Mouse (Mus musculus): ENCODE results near the gene Dscam.

Dscam gene

GRCm38 (mm10) chr16:97017171-97017738 lies 153.3 kb downstream of the Dscam start:
- no peak for DNase-seq (ENCODE audit: low spot score in 2 of 2)

DNA sequence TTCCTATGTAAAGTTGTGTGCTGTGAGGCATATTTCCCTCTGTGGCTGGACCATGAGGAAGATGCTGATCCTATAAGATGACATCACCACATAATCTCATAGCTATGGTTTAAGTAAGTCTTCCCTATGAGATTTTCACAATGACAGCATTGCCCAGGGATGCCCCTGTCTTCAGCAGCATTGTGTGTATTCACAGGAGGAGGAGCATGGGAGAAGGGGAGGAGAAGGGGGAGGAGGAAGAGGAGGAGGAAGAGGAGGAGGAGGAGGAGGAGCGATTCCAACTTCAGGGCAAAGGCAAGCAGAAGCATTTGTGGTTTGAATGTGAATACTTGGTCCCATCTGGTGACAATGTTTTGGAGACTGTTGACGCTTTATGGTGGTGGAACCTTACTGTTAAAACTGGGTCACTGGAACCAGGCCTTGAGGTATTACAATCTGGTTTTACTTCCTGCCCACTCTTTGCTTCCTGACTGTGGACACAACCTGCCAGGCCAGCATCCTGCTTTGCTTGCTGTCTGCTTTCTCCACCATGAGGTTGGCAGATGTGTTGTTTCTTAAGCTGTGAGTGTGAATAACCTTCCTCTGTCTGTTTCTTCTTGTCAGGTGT lies 154.2 kb downstream of the Dscam start:
- no peak for DNase-seq (ENCODE audit: low spot score in 2 of 2)

- DNase-seq (ENCODE audit: low spot score in 2 of 2): no peak
Observed at GRCm38 (mm10) chr16:97014343-97014742, 156.2 kb downstream of the Dscam start.

GRCm38 (mm10) chr16:97009116-97010055 lies 161.2 kb downstream of the Dscam start:
- DNase-seq (ENCODE audit: low spot score in 2 of 2): no peak

DNA sequence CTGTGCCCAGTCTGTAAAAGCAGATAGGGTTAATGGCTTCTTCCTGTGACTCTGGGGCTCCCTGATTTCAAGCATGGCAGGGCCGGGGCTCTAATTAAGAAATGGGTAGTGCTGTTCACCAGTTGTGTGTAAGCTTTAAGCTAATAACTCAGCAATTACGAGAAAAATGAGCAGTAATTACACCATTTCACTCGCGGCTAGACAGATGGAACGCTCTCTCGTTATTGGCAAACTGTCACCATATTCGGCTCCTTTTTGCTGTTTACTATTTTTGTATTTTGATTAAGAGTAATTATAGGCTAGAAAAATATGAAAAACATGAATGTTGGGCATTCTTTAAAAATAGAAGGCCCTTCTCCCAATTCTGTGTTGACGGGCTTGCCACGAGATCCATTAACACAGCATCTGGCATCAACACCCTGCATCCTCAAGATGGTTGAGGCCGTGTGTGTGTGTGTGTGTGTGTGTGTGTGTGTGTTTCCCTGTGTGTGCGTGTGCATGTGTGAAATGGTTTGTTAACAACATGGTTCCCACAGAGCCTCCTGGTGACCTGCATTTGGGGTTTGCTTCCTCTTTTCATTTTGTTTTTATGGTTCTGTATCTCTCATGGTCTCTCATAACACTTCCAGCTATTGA lies 162.5 kb downstream of the Dscam start:
- no peak for DNase-seq (ENCODE audit: low spot score in 2 of 2)

GRCm38 (mm10) chr16:97006854-97007182 lies 163.7 kb downstream of the Dscam start:
- no peak for DNase-seq (ENCODE audit: low spot score in 2 of 2)

DNA sequence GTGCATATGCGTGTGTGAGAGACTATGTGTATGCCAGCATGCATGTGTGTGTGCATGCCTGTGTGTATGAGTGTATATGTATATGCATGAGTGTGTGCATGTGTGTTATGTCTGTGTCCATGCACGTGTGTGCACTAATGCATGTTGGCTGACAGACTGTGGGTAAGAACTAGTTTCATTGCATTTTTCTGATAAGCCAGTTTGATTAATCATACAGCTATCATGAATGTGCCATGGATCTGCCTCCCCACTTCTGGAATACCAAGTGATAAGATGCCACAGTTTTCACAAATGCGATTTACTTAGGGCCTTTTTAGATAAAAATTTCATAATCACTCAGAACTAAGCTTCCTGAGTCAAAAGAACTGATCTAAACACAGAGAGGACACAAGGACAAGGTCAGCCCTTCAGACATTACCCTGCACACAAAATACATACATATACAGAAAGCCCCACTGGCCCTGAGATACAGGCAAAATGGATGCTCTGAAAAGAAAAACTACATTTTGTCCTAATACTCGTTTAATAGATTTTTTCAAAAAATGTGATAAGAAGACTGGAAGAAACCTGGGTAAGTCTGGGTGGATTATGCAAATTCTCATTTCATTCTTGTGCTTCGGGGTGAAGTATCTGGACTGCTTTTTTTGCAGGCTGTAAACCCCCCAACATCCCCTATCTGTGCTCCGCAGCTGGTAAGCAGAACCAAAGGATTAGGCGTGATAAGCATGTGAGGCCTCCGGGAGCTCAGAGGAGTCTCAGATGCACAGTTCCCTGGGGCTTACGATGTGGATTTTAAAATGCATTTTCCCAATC lies 164.3 kb downstream of the Dscam start:
- no peak for DNase-seq (ENCODE audit: low spot score in 2 of 2)

- no peak for DNase-seq (ENCODE audit: low spot score in 2 of 2)
Observed at GRCm38 (mm10) chr16:97003965-97004364, 166.6 kb downstream of the Dscam start.

- DNase-seq (ENCODE audit: low spot score in 2 of 2): no peak
Observed at GRCm38 (mm10) chr16:97002837-97003236, 167.7 kb downstream of the Dscam start.

DNA sequence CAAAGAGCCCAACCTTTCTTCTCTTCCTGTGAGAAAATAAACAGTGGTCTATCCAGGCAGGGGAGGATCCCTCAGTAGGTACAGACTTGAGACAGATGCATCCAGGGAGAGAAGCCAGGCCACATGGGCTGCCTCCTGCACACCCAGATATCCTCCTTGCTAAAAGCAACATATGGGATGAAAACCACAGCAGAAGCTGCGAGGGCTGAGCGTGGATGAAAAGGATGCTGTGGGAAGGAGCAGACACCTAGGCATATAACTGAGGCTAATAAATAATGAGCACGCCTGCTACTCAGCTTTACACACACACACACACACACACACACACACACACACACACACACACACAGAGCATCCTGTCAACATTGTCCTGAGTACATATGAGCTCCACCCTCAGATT lies 168.4 kb downstream of the Dscam start:
- DNase-seq (ENCODE audit: low spot score in 2 of 2): no peak

GRCm38 (mm10) chr16:96996854-96997253 lies 173.7 kb downstream of the Dscam start:
- no peak for DNase-seq (ENCODE audit: low spot score in 2 of 2)

GRCm38 (mm10) chr16:96995858-96996257 lies 174.7 kb downstream of the Dscam start:
- DNase-seq (ENCODE audit: low spot score in 2 of 2): no peak

GRCm38 (mm10) chr16:96987396-96987795 lies 183.2 kb downstream of the Dscam start:
- DNase-seq (ENCODE audit: low spot score in 2 of 2): no peak

GRCm38 (mm10) chr16:96973300-96973699 lies 197.3 kb downstream of the Dscam start:
- DNase-seq (ENCODE audit: low spot score in 2 of 2): no peak

DNA sequence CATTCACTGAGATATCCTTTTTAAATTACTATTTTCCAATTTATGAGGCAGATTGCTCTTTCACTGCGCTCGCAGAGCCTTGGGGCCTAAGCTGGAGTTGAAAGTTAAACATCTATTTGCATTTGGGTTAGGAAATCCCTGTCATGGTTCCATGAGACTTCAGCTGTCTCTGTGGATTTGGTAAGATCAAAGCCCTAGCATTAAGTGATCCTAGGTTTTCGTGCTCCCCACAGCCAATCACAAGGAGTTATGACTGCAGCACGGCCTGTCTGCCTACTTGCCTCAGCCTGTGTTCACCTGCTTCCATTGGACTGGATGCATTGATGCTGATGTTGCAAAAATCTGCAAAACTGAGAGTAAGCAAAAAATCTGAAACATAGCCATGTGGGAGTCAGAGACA lies 198.8 kb downstream of the Dscam start:
- no peak for DNase-seq (ENCODE audit: low spot score in 2 of 2)

GRCm38 (mm10) chr16:96970412-96970811 lies 200.1 kb downstream of the Dscam start:
- no peak for DNase-seq (ENCODE audit: low spot score in 2 of 2)

DNA sequence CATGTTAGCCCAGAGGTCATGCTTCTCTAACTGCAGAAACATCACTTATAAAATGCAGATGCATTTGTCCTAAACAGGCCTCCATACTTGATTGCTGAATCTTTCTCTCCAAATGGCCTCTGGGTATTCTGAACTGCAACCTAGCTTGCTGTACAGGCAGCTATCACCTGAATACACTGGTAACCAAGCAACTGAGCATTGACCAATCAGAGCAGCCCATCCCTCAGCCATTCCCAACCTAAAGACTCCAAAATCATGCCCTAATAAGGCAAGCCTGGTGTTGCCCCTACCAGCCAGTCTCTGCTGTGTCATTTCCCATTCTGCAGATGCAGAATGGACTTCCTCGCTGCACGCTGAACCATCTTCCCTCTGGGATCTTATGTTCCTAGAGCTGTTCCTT lies 200.9 kb downstream of the Dscam start:
- DNase-seq (ENCODE audit: low spot score in 2 of 2): no peak

GRCm38 (mm10) chr16:96968885-96969480 lies 201.6 kb downstream of the Dscam start:
- no peak for DNase-seq (ENCODE audit: low spot score in 2 of 2)

GRCm38 (mm10) chr16:96959695-96960094 lies 210.9 kb downstream of the Dscam start:
- DNase-seq (ENCODE audit: low spot score in 2 of 2): no peak

- no peak for DNase-seq (ENCODE audit: low spot score in 2 of 2)
Observed at GRCm38 (mm10) chr16:96945468-96946302, 224.9 kb downstream of the Dscam start.

Measured in spleen, postnatal 14 days (tissue).